Mouse (Mus musculus) small intestine, adult 2 months (tissue): Measurements from ENCODE around the gene Abcc3. TPM values are rescaled to one million over a fixed set of nuclear protein-coding genes. Genes with fewer than 3 reads are reported as not detected.

Source experiments
- H3K27ac ChIP-seq: fragments of 200-500 bp; 2 replicates; pipeline ENCODE4 v1.5.1; 2012; ENCODE audit warnings: low read depth, low read length, control low read depth, inconsistent platforms; ENCODE audit not compliant: insufficient read depth
- H3K27me3 ChIP-seq: fragments of 200-500 bp; 2 replicates; pipeline ENCODE4 v1.6.1; 2012; ENCODE audit warnings: mild to moderate bottlenecking, moderate library complexity, low read length, inconsistent platforms; ENCODE audit not compliant: control insufficient read depth, insufficient read depth
- H3K36me3 ChIP-seq: fragments of 200-500 bp; 2 replicates; pipeline ENCODE4 v1.6.1; 2012; ENCODE audit warnings: mild to moderate bottlenecking, low read length, control low read depth, inconsistent platforms; ENCODE audit not compliant: control insufficient read depth, insufficient read depth
- H3K4me1 ChIP-seq: fragments of 200-500 bp; 2 replicates; pipeline ENCODE4 v1.6.1; 2012; ENCODE audit warnings: low read length, inconsistent platforms, mixed read lengths; ENCODE audit not compliant: control insufficient read depth, insufficient read depth, insufficient read length
- H3K4me3 ChIP-seq: fragments of 200-500 bp; 2 replicates; pipeline ENCODE4 v1.5.1; 2012; ENCODE audit warnings: low read depth, mild to moderate bottlenecking, control low read depth, inconsistent platforms, low read length, moderate library complexity
- CTCF ChIP-seq: fragments of 200-500 bp; IDR thresholded peaks from 2 replicates; pipeline ENCODE4 v1.5.1; 2012; ENCODE audit warnings: low read depth, mild to moderate bottlenecking, control low read depth, inconsistent platforms, low read length, moderate library complexity, mixed read lengths; ENCODE audit not compliant: insufficient replicate concordance, insufficient read length; ENCODE audit errors: extremely low read depth
- POLR2A ChIP-seq: fragments of 200-500 bp; IDR thresholded peaks from 2 replicates; pipeline ENCODE4 v1.6.1; 2012; ENCODE audit warnings: low read depth, mild to moderate bottlenecking, control low read depth, inconsistent platforms, low read length, moderate library complexity
- WGBS: fragments of 180-500 bp; shearing (Covaris S2); methylation state at CpG from one replicate; pipeline ENCODE4 v1.1.7; 2018; 5-methylcytosine and 5-hydroxymethylcytosine counted together
- polyA plus RNA-seq: library from polyadenylated mRNA; depleted of rRNA; stranded (reverse); fragments of >200 nt; gene quantifications from 2 replicates; pipeline ENCODE4 v1.2.3, GENCODE M21; 2012

The Abcc3 gene
- polyA plus RNA-seq, 1 experiment, result 42.4 TPM

- H3K27me3 ChIP-seq, result no peaks in the 10 kb centered on the region
- peaks cover 13% of the 10 kb centered on the region for H3K36me3 ChIP-seq
- TF ChIP-seq POLR2A (no peak), CTCF (no peak)
- peaks cover 37% of the 10 kb centered on the region; the same call in 1 of the 2 replicates for H3K4me1 ChIP-seq
- 84% methylated on average over 6 of the region's 6 CpGs for WGBS
- H3K4me3 ChIP-seq, result no peak overlapping the region
- H3K27ac ChIP-seq, result peak overlapping the region; percentile 79; the same call in 1 of the 2 replicates
Observed at GRCm38 (mm10) chr11:94369981-94370380, 22.8 kb downstream of the Abcc3 start.

GRCm38 (mm10) chr11:94365340-94365739 is 27.5 kb downstream of the Abcc3 start:
- 17% methylated on average over 3 of the region's 3 CpGs for WGBS
- H3K27ac ChIP-seq, result no peak overlapping the region
- peaks cover 24% of the 10 kb centered on the region; the same call in 1 of the 2 replicates for H3K4me1 ChIP-seq
- no peaks in the 10 kb centered on the region for H3K27me3 ChIP-seq
- no peak for TF ChIP-seq POLR2A
- no peak for TF ChIP-seq CTCF
- peaks cover 21% of the 10 kb centered on the region for H3K36me3 ChIP-seq
- H3K4me3 ChIP-seq, result no peak overlapping the region

GRCm38 (mm10) chr11:94363690-94364089 is 29.1 kb downstream of the Abcc3 start:
- Histone ChIP-seq H3K36me3 (peaks cover 22% of the 10 kb centered on the region), H3K27me3 (no peaks in the 10 kb centered on the region), H3K4me3 (no peak overlapping the region), H3K4me1 (peaks cover 27% of the 10 kb centered on the region), H3K27ac (no peak overlapping the region)
- 42% methylated on average over 7 of the region's 7 CpGs for WGBS
- no peak for TF ChIP-seq POLR2A
- no peak for TF ChIP-seq CTCF

GRCm38 (mm10) chr11:94362101-94362500 is 30.7 kb downstream of the Abcc3 start:
- Histone ChIP-seq H3K27ac (no peak overlapping the region), H3K4me1 (peaks cover 19% of the 10 kb centered on the region), H3K36me3 (peaks cover 25% of the 10 kb centered on the region), H3K27me3 (no peaks in the 10 kb centered on the region), H3K4me3 (no peak overlapping the region)
- WGBS, result 94% methylated on average over 5 of the region's 5 CpGs
- TF ChIP-seq CTCF, result no peak
- TF ChIP-seq POLR2A, result no peak

- Histone ChIP-seq H3K4me1 (peaks cover 19% of the 10 kb centered on the region), H3K4me3 (no peak overlapping the region), H3K36me3 (peaks cover 25% of the 10 kb centered on the region), H3K27ac (no peak overlapping the region), H3K27me3 (no peaks in the 10 kb centered on the region)
- TF ChIP-seq CTCF (no peak), POLR2A (no peak)
- WGBS, result 92% methylated on average over 14 of the region's 14 CpGs
Observed at GRCm38 (mm10) chr11:94361166-94361870, 31.5 kb downstream of the Abcc3 start.

- 37% methylated on average over 12 of the region's 12 CpGs for WGBS
Observed at GRCm38 (mm10) chr11:94359168-94359567, 33.6 kb downstream of the Abcc3 start.

GRCm38 (mm10) chr11:94355521-94356217 is 37.1 kb downstream of the Abcc3 start:
- Histone ChIP-seq H3K36me3 (peaks cover 22% of the 10 kb centered on the region), H3K27ac (no peak overlapping the region), H3K27me3 (no peaks in the 10 kb centered on the region), H3K4me3 (no peak overlapping the region), H3K4me1 (peaks cover 15% of the 10 kb centered on the region)
- WGBS, result 85% methylated on average over 9 of the region's 9 CpGs
- TF ChIP-seq CTCF (no peak), POLR2A (no peak)

More at GRCm38 (mm10) chr11:94359168-94359567, 33.6 kb downstream of the Abcc3 start:
- peaks cover 30% of the 10 kb centered on the region for H3K36me3 ChIP-seq
- peaks cover 17% of the 10 kb centered on the region for H3K4me1 ChIP-seq
- TF ChIP-seq POLR2A (no peak), CTCF (no peak)
- H3K27ac ChIP-seq, result no peak overlapping the region; the same call in 1 of the 2 replicates
- H3K4me3 ChIP-seq, result no peak overlapping the region
- H3K27me3 ChIP-seq, result no peaks in the 10 kb centered on the region

- no peaks in the 10 kb centered on the region for H3K27me3 ChIP-seq
- H3K27ac ChIP-seq, result no peak overlapping the region
- TF ChIP-seq CTCF (no peak), POLR2A (no peak)
- H3K4me3 ChIP-seq, result no peak overlapping the region
- WGBS, result 63% methylated on average over 3 of the region's 3 CpGs
- H3K36me3 ChIP-seq, result peaks cover 16% of the 10 kb centered on the region
- H3K4me1 ChIP-seq, result peaks cover 7% of the 10 kb centered on the region; the same call in 1 of the 2 replicates
Observed at GRCm38 (mm10) chr11:94351094-94351493, 41.7 kb downstream of the Abcc3 start.
